Mouse (Mus musculus) right cerebral cortex, adult 2 months (tissue): ENCODE data around the gene Kcnj6.

Source experiments
- DNase-seq, 2 experiments: peaks; one replicate each; pipeline ENCODE4 v3.0.0; 2021 to 2022; ENCODE audit warnings: low spot score in 2 of 2

Gene Kcnj6

DNA sequence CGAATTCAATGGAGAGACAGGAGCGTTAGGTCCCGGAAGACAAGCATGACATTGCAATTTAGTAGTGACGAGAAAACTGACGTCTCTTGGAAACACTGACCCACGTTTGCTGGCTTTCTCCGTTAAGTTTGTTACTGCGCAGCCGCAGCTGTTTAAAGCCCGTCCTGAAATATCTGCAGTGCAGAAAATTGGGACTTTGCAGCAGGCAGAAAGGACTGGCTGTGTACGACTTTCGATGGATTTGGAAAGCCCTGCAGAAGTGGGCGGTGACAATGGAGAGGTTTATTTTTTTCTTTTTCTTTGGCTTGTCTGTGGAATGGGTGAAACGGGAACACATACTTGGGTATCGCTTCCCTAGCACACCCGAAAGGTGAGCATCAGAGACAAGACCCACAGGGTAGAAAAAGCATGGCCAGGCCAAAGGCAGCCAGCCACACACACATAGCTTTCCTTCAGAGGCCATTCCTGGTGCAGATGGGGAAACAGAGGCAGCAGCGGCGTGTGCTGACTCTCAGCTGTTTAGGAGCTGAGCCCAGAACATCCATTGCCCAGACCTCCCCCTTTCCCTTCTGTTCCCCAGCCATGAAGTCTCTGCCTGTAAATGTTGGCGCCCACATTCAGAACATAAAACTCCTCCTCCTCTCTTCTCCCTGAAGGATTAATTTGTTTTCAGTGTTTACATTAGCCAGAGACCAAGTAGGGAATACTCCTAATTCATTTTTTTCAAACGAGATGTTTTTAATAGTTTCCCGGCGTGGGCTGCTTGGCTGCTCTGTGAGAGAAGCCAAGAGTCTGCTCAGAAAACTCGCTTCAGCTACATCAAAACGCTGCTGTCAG, 215.2 kb downstream of the Kcnj6 start:
- peak; percentile 65 to 69 for DNase-seq

DNA sequence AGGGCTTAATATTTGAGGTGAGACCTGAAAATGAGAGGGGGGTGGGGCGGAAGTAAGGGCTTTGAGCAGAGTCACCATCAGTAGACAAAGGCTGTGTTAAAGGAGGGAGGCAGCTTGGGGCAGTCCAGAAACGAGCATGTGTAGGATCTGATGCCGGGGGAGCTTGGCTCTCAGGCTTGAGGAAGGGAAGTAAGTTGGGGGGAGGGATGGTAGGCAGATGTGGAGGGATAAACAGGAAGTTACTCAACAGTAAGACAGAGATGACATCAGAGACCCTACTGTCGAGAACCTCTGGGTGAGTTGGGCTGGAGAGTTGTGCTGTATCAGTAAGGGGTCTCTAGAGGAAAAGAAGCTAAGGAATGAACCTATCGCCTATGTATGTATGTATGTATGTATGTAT, 223.6 kb downstream of the Kcnj6 start:
- no peak for DNase-seq

DNA sequence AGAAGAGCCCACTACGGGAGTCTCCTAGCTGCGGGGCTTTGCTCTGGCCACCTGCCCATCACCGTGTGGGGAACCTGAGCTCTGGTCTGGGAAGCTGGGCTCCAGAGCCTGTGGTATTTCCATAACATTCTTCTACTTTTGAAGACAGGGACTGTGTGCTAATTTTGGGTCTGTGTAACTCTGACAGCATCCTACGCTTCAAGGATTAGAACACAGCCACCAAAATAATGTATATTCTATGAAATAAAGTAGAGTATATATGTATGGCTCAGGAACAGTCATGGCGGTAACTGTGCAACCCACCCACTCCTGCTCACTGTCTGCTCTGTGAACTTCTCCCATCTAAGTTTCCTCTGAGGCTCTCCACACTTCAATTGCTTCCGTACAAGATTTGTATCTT, 229.9 kb downstream of the Kcnj6 start:
- DNase-seq, result no peak

DNA sequence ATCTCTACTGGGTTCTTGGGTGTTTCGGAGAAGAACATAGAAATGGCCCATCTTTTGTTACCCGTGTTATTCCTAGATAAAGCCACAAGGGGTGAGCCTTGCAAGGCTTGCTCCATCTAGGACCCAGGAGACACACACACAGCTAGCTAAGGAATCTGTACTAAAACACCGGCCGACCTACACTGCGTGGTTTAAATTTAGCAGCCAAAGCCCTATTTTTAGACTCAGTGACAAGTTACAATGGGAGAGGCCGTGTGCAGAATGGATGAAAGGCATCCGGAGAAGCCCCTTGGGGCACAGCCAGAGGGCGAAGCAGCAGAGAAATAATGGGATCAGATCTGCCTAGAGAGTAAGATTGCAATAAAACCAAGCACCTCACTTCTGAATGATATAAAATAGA, 232.4 kb downstream of the Kcnj6 start:
- no peak for DNase-seq

DNA sequence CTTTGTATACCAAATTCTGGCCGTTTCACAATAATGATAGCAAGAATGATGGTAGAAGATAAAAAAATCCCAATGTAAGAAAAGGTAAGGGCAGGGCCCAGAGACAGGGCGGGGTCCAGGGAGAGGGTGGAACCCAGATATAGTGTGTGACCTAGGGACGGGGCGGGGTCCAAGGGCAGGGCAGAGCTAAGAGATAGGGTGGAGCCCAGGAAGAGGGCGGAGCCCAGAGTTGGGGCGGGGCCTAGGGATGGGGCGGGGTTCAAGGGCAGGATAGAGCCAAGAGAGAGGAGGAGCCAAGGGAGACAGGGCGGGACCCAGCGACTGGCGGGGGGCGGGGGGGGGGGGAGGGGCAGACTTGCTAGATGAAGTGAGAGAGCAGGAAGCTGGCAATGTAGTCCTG, 236.8 kb downstream of the Kcnj6 start:
- no peak for DNase-seq

DNA sequence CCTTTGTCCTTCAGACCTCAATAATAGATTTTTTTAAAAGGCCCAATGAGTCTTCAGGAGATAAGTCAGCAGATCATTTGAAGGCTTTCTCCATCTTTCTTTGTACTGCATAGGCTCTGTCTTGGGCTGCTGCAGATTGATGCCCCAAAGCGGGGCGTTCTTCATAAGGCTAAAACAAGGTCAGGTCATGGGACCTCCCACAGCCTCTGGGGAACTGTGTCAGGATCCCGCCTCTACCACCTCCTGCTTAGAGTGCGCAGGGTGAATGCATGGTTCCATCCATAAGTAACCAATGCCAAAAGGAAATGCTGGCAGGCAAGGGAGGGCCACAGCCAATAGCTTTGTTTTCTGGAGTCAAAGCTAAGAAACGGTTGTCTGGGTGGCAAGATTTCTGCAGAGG, 237.7 kb downstream of the Kcnj6 start:
- no peak for DNase-seq

DNA sequence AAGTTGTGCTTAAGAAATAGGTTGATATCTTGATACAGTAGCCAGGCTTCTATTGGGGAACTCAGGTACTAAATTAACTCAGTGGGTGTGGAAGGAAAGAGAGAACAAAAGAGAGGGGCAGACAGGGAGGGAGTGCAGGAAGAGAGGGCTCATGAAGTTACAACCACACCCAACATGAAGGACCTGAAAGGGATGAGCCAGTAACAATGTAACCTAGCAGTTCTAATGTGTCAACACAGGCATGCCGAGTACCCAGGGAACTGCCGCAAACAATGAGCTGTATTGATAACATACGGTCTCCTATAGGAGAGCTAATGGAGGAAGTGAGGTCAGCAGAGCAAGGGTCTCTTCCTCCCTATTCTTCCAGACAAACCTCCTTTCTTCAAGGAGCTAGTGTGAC, 238.9 kb downstream of the Kcnj6 start:
- DNase-seq, result no peak

DNA sequence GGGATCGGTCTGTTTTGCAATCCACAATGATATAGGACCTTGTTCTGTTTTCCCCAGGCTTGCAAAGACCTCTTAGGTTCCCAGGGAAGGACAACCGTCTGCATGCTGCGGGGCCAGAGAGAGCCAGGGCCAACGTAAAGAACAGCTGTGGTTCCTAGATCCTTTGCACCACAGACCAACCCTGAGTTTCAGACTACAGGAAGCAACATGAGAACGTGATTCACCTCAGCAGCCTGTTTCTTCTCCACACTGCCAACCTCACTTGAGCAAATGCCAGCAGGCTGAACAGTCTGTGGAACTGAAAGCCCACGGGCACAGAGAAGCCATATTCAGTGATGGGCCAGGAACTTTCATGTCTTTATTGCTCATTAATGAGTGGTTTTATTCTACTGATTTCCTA, 241.1 kb downstream of the Kcnj6 start:
- DNase-seq, result no peak

DNA sequence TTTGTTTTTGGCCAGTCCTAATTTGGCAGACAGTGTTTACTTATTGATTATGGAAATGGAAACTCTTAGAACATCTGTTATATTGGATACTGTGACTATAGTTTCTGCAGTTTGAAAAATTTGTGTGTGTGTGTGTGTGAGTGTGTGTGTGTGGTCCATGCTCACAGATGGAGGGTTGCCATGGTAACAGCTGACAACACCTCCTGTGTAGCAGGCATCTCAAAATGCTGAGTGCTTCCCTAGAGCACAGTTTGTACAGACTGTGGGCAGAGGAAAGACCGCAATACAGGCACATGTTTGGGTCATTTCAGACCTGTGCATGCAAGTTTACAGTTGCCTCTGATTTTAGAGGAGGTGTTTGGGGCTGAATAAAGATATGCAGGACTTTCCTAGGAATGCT, 244.0 kb downstream of the Kcnj6 start:
- DNase-seq, result peak; percentile 55

DNA sequence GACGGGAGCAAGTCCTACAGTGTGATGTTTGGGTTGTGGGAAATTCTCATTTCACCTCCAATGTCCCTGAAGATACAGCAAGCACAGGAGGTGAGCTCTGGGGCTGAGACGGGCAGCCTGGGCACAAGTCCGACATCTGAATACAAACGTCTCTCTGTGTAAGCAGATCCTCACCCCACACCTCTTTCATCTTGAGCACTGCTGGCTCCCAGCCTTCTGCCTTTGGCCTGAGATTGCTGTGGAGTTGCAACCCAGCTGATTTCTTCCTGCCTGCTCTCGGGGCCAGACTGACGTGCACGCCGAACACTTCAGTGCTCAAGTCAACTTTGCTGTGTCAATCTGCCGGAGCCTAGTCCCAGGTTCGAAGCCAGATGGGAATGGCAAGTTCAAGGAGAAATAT, 244.7 kb downstream of the Kcnj6 start:
- DNase-seq, result no peak

DNA sequence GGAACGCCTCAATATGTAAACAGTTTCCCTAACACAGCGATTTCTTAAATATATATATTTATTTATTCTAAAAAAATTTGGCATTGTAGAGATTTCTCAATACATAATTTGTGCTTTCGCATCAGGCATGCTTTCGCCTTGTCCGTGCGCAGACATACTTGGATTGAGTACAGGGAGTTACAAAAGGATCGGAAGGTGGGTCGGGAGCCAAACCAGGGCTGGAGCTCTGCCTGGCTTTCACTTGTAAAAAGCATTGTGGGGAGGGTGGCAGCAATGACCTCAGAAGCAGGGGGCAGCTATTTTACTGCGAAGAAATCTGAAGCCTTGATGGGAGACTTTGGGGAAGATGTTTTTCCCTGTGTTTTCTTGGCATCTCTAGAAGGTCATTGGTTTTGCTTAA, 252.5 kb downstream of the Kcnj6 start:
- no peak for DNase-seq

DNA sequence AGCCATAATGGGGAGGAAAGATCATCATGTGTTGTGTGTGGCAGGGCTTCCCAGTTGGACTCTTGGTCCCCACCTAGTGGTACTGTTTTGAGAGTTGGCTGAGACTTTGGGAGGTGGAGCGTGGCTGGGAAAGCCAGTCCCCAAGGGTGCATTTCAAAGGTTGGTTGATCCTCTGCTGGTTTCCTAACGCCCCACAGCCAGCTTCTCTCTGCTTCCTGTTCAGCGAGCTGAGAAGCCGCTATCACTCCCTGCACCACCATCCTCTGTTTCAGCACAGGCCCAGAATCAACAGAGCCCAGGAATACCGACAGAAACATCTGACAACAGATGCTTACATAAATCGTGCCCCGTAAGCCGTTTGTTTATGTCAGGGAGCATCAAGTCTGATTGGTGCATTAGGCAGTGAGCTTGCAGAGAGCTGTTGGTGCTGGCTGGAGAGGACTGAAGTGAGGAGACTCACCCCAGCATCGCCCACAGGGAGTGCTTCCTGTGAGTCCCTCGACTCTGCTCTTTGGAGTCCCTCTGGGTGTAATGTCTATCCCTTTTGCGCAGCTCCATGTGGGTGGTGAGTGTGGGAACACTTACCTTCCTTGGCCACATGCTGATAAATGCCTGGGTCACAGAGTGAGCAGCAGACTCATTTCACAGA, 253.5 kb downstream of the Kcnj6 start:
- peak; percentile 49 to 59 for DNase-seq

DNA sequence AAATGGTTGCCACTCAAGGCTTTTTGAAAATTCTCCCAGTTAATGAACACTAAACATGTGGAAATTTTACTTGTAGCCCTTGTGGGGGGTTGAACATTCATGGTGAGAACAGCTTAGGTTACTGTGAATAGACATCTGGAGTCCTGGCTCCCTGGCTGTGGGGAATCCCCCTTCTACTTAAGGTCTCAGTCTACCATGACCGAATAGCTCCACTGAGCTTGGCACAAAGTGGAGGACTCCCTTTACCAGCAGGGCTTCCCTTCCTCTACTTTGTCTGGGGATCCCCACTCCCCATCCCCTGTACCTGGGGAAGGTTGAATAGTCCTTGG, 260.2 kb downstream of the Kcnj6 start:
- no peak for DNase-seq

DNA sequence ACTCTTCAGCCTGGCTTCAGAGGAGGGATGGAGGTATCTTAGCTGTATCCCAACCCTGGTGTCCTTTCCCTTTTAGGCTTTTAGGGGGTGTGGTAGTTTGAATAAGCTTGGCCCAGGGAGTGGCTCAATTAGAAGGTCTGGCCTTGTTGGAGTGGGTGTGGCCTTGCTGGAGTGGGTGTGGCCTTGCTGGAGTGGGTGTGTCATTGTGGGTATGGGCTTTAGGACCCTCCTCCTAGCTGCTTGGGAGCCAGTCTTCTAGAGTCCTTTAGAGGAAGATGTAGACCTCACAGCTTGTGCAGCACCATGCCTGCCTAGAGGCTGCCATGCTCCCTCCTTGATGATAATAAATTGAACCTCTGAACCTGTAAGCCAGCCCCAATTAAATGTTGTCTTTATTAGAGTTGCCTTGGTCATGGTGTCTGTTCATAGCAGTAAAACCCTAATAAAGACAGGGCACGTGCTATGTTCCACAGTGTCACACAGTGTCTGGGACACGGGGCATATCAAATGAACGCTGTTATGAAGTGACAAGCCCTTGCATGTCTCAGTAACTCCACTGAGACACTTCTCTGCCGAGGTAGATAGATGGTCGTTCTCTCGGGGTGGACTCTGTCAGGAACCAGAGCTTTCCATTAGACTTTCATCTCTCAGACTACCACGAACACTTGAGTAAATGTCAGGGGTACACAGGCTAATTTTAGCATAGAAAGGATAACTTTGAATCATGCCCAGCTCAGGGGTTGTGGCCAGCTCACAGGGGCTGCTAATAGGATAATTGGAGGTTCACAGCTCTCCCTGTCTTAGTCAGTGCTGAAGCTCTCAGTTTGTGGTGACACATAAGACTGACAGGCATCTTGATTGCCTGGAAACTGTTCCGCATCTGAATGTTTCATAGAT, 260.8 kb downstream of the Kcnj6 start:
- no peak for DNase-seq

DNA sequence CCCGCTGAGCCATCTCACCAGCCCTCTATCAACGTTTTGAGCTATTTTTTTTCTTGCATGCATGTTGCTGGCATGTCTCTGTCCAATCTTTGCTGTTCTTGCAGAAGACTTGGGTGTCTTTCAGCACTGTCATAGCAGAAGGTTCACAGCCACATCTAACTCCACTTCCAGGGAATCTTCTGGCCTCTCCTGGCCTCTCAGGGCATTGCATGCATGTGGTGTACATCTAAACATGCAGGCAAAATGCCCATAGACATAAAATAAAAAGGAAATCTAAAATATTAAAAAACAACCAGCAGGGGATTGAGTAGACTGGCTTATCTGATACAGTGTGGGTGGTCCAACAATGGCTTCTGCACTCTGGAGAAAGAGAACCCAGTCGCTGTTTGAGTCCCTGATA, 262.0 kb downstream of the Kcnj6 start:
- no peak for DNase-seq

DNA sequence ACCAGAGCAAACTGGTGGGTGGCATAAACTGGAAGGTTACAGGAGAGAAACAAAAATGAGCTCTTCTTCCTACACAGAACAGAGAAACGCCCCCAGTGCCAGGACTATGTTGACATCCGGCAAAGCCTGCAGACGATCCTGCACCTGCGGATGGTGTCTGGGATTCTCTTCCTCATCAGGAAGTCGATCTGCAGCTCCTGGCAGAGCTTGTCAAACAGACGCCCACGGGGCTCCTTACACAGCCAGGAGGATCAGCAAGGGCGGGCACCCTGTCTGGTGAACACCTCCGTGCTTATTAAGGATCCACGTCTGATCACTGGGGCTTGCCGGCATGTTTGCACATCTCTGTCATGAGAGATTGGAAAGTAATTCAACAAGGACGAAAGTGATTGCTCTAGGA, 266.5 kb downstream of the Kcnj6 start:
- DNase-seq, result peak; percentile 25 to 35

DNA sequence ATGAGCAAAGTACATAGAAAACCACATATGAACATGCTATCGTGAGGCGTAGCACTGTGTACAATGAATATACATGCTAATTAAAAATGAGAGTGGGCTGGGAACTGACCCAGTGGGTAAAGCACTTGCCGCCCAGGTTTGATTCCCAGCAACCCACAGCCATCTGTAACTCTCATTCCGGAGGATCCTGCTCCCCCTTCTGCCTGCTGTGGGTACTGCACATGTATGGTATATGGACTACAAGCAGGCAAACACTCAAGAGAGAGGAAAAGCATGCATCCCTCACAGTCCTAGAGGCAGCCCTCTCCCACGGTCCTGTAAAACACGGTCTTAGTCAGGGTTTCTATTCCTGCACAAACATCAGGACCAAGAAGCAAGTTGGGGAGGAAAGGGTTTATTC, 268.3 kb downstream of the Kcnj6 start:
- no peak for DNase-seq

DNA sequence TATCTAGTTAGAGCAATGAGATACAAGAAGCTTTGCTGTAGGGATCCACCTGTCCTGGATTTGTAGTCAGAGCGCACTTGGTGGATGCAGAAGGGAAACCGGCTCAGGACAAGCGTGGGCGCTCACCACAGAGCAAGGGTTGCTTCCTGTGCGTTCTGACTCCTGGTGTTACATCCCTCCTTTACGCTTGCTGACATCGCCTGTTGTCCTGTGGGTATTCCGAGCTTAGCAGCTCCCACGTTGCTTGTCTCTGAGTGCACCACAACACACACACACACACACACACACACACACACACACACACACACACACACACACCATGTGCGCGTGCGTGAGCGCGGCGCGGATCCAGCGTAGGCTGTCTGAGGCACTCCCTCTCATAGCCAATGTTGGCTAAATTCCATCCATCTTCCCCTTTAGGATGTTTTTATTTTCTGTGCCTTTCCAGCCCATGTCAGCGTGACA, 272.7 kb downstream of the Kcnj6 start:
- peak; percentile 51 to 70 for DNase-seq

DNA sequence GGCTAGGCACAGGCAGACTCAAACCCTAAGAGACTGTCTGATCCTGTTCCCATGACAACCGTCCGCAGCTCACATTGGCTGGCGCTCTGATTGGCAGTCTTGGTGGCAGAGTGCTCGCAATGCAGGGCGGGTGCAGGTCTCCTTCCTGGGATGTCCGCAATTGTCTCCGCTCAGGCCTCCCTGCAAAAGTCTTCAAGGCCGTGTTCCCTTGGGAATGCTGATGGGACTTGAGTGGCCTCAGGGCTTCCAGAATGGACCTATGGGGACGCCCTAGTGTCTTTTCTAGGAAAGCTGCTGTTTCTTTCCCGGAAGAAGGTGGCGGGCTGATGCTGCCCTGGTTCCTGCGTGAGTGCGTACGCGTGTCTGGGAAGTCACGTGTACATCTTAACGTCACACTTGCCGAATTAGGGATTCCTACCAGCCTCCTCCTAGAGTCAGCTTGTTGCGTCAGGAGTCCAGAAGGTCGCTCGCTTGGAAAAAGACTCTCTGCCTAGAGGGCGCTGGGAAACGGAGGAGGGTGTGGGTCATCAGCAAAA, 273.4 kb downstream of the Kcnj6 start:
- peak; percentile 90 to 95 for DNase-seq

DNA sequence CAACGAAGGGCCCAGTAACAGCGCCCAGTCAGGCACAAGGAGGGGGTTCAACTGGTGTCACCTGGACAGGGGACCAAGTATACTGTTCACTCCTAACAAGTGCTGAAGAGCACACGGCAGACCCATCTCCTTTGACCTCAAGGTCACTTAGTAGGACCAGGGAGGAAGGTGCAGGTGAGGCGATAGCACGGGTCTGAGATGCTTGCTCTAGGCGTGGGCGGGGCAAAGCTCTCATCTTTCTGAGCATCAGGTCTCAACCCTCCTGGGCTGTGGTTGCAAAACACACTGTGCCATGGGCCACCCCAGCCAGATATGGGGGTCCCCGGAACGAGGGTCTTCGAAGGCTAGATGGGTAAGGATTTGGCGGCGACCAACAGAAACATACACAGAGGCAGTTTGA, 274.6 kb downstream of the Kcnj6 start:
- no peak for DNase-seq

DNA sequence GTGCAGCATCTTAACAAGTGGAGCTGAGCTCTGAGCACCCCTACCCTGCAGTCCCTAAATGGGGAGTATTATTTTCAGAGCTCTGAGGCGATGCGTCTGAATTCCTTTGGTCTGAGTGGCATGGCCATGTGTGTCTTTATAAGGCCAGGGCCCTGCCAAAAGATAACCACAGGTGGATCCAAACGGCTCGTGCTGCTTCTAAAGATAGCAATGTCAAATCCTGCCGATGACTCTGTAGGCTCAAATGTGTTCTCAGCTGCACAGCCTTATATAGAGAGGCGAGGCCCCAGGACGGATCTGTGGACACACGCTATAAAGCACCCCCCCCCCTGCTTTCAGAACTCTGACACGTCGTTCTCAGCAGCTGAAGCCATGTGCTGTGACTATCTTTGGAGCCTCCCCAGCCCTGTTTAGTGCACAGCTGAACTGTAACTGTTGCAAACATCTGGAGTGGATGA, 275.9 kb downstream of the Kcnj6 start:
- DNase-seq, result no peak

DNA sequence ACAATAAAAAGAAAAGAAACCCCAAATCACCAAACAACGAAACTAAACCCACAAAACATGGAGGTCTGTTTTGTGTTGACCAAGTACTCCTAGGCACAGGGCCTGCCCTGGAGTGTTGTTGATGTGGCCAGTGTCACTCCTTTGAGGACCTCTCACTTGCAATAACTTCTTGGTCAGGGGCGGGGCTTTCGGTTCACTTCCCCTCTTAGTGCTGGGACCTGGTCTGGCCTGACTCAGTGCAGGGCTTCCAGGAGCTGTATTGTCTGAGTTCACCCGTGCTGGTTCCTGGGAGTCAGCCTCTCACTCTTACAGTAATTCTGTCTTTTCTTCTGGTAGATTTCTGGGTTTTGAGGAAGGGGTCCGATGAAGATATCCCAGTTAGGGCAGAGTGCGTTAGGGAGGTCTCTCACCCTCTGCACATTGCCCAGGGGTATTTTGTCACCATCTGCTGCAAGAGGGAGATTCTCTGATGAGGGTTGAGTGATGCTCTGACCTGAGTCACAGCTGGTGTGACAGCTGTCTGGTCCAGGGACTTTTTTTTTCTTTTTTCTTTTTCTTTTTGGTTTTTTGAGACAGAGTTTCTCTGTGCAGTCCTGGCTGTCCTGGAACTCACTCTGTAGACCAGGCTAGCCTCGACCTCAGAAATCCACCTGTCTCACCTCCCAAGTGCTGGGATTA, 276.9 kb downstream of the Kcnj6 start:
- DNase-seq, result no peak
